Mouse (Mus musculus): ENCODE measurements at regions not wholly inside any gene's neighbourhood (a gene's known extent, or its start where the extent isn't known, plus 50 kb on each side); places are given as distances from the start of the nearest gene placed in this dataset.

DNA sequence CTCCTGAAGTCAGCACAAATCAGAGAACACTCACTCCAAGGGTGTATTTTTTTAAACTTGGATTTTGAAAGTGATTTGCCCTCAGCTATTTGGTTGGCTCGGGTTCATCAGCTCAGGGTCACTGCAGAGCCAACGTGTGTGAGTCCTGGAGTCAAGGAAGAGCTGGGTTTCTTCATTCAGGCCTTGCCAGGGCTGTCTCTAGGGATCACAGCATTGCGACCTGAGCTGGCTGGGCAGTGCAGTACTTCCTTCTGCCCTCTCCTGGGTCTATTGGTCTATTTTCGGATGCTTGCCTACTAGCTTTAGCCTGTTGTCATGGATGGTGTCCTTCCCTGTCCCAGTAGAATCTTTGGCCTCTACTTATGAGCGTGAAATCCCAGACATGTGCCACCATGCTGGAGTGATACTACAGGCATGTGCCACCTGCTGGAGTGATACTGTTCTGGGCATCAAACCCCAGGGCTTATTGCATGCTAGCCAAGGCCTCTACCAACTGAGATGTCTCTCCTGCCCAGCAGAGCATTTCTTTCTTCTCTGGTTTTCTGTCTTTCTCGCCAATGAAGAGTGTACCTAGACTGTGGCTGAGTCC, 211.7 kb upstream of the Rbfox1 start:
- no peak for DNase-seq (ENCODE audit: extremely low read depth, low read depth, low spot score)

DNA sequence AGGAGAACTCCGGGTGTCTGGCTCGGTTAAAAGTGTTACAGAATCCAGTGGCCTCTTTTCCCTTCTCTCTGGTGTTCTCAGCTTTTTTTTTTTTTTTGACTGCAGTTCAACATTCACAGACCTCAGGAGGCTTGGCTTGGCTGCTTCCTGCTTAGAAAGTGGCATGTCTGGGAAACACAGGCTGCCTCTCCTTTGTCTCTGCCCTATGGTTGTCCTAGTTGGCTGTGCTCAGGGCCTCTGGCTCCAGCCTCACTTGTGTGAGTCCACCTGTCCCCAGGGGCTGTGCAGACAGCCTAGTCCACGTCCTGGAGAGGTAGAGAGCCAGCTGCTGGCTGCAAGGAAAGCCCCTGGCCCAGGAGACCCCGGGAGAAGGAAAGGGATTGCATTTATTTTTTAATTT, 212.3 kb upstream of the Rbfox1 start:
- no peak for DNase-seq (ENCODE audit: extremely low read depth, low read depth, low spot score)

DNA sequence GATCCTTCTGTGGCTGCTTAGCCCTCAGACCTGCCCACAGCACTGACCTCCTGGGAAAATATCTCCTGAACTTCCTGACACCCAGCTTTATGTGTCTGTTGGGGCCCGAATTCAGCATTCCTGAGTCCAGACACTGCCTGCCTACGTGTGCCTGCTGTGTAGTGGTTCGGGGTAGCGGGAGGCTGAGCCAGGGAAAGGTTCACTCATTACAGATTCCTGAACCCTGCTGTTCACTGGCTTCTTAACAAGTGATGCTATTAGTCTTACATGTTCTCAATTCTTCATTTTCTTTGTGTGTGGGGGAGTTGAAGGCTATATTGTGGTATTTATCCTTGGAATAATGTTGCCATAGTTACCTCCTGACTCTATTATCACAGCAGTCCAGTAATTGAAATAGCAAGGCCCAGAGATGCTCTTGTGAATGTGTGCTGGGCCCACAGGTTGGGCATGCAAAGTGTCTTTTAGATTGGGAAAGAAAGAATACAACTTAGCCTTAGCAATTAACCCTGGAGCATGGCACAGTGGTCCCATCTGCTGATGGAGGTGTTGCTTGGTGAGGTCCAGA, 216.7 kb upstream of the Rbfox1 start:
- DNase-seq (ENCODE audit: extremely low read depth, low read depth, low spot score) = no peak

DNA sequence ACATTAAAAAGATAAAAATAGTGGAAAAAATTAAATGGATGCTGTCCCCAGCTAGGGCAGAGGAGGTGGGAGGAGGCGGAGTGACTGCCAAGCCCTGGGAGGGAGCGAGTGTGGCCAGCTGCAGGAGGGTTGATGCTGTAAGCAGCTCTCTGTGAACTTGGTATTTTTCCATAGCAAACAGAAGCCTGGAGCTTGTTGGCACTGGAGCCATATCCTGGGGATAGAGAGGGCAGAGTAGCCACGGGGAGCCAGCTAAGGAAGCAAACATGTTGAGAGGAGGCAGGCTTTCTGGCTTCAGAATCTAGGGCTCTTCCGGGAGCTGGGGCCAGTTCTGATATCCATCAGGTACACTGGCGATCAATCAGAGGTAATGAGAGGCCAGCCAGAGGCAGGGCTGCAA, 223.2 kb upstream of the Rbfox1 start:
- no peak for DNase-seq (ENCODE audit: extremely low read depth, low read depth, low spot score)

DNA sequence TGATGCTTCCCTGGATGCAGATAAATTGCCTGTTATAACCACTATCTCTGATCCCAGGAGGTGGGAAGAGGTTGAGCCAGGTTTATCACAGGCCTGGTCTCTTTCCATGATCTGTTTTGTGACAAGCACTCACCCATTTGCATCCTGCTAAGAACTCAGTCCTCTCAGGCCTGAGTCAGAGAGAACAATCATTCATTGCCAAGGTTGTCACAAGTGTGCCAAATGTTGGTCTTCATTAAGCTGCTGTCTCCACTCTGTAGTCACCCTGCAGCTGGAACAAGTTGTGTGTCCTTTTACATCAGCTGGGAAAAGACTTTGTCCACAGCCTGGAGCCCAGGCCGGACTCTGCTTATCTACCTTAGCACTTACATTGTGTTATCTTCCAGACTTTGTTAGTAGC, 233.6 kb upstream of the Rbfox1 start:
- DNase-seq (ENCODE audit: extremely low read depth, low read depth, low spot score) = no peak

DNA sequence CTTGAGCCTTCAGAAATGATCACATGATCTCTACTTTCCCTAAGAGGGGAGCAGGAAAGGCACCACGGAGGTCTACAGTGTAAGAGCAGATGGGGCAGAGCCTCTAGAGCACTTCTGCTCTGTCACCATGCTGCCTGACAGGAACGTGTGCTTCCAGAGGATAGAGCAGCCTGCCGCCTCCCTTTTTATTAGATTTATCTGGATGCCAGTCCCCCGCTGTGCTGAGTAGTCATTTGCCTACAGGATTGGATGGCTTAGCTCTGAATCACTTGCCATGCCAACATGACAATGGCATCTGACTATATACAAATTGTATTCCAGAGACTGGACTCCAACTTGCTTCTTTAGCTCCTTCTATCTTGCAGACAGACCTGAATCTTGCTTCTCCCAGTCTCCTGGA, 234.2 kb upstream of the Rbfox1 start:
- DNase-seq (ENCODE audit: extremely low read depth, low read depth, low spot score) = no peak

DNA sequence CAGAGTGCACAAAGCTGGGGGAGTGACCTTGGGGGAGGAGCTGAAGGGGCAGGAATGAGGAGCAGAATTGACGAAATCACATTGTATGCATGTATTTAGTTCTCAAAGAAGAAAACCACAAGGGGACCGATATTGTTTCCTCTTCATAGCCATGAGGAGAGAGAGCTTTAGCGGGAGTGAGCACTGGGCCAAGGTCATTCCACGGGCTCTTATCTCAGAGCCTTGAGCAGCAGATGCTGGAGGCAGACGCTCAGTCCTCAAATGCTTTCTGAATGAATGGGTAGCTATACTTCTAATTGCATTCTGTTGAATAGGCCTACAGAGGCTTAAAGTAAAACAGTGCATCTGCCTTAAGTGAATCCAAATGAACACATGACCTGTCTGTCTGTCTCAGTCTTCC, 245.2 kb upstream of the Rbfox1 start:
- no peak for DNase-seq (ENCODE audit: extremely low read depth, low read depth, low spot score)

DNA sequence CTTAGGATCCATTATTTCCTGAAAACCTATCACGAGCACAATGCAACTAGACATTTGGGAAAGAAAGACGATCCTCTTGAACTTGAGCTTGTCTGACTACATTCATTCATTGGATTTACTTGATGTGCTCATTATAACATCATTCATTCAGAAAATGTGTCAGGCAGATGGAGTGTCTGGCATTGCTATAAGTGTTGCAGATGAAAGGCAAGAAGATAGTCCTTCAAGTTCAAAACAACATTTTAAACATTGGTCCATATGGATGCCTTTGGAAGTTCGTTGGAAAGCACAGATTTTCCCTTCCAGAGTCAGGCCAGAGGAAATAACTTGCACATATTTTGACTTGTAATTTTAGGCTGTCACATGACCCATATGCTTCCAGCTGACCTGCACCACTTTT, 255.2 kb upstream of the Rbfox1 start:
- DNase-seq (ENCODE audit: extremely low read depth, low read depth, low spot score) = no peak

DNA sequence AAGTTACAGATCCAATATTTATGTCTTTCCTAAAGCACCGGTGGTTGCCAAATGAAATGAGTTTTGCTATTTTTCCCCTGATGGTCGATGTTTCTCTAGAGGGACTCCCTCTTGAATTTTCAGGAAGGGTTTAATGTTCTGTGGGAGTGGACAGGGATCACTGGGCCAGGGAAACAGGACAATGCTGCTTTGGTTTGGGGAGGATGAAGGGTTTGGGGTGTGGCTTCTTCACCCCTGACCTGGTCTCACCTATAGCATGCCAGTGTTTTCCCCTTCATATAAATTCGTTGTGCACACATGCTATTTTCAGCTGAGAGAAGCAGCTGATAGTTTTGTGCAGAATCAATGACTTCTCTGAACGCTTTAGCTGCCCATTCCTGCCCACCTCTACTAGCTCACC, 257.2 kb upstream of the Rbfox1 start:
- DNase-seq (ENCODE audit: extremely low read depth, low read depth, low spot score) = no peak

DNA sequence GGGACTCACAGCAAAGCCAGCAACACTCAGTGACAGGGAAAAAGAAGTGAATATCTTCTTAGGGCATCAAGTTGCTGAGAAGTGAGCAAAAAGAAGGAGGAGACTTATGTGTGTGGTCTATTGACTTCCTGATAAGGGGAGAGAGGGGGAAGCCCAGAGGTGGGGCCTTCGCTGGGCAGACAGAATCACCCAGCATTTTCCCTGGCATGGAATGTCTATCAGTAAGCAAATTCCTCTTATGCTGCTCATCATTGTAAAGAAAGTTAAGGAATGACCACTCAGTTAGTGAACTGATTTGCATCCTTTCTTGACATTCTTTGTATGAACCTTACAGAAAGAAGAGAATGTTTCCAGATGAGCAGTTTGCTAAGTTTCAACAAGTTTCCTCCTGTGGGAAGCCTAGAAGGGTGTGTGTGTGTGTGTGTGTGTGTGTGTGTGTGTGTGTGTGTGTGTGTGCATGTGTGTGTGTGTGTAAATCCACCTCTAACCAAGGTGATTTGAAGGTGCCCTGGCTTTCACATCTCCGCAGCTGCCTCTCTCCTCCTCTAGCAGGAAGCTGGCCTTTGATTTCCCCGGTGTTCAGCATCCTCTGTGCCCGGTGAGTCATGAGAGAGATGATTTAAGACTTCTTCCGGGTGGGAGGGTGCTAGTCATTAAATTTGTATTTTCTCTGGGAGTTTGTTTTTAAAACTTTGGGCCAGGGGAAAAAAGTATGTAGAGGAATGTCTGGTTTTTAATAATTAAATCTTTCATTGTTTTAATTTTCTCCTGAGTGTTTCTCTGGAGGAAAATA, 257.8 kb upstream of the Rbfox1 start:
- no peak for DNase-seq (ENCODE audit: extremely low read depth, low read depth, low spot score)

DNA sequence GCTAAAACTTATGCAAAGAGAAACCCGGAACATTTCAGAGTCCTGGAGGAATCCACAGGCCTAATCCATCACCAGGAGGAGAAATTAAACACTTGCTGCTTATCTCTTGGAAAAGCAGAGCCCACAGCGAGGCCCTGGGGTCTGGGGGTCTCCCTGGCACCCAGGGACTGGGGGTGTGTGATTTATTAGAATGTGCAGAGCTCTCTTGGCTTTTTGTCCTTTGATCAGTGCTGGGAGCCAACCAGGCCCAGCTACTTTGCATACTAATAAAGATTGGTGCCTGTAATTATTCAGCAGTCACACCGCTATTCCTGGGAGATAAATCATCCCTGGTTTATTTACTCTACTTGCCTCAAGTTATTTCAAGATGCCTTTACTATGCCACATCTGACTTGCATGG, 260.0 kb upstream of the Rbfox1 start:
- DNase-seq (ENCODE audit: extremely low read depth, low read depth, low spot score) = no peak

DNA sequence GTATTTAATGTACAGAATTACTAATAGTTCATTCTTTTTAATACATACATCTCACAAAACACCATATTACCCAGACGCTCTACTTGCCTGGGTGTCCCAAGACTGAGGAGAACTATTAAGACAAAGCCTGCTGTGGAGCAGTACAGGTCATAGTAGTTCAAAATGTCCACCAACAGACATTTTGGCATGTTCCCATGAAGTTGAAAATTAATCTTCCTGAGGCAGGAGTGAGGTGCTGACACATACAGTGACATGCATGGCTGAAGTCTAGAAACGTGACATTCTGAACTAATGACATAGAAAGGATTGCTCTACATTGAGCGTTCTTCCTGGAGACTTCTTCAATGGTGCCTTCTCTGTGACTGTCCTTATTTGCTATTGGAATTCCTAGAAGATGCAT, 264.6 kb upstream of the Rbfox1 start:
- DNase-seq (ENCODE audit: extremely low read depth, low read depth, low spot score) = no peak

DNA sequence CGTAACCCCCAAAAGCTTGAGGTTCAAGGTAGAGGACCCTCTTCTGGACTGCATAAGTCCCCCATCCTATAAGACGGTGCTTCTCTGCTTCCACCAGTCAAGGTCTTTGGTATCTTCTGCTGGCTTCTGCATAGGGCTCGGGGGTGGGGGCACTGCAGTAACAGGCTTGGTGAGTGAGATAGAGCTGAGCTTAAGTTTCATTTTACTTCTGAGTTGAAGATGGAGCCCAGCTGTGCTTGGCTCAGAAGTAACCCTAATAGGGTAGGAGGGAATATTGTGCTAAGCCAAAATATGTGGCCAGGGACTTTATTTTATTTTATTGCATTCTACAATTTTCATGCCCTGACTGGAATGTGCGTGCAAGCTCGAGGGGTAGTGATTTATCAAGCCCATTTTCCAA, 268.8 kb upstream of the Rbfox1 start:
- no peak for DNase-seq (ENCODE audit: extremely low read depth, low read depth, low spot score)

DNA sequence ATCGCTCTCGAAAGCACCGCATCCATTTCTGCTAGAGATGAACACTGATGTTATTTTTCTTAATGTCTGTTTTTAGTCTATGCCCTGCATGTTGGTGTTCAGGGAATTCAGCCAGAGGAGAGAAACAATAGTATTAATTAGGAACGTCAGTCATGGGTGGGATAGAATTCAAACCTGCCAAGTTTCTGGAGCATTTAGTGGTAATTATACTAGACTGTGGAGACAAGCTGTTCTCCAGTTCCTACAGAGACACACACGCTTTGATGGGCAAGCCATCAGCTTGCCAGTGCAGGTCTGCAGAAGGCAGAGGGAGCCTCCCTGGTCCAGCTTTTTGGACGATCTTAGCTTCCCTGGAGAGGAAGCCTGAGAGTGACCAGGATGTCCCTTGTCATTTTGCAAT, 289.8 kb upstream of the Rbfox1 start:
- no peak for DNase-seq (ENCODE audit: extremely low read depth, low read depth, low spot score)

DNA sequence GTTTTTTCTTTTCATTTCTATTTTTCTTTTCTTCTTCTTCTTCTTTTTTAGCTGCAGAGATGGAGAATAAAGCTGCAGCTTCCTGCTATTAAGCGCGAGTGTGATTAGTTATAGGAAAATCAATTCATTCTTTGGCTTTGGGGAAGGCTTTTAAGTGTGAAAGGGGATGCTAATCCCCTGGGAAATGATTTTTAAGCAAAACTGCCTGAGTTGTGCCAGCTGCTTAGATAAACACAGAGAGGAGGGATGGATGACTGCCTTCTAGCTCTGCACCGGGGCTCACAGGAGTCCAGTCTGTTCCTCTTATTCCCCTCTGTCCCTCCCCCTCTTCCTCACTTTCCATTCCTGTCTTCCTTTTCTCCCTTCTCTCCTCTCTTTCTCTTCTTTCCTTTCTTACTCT, 306.8 kb upstream of the Rbfox1 start:
- DNase-seq (ENCODE audit: extremely low read depth, low read depth, low spot score) = no peak

DNA sequence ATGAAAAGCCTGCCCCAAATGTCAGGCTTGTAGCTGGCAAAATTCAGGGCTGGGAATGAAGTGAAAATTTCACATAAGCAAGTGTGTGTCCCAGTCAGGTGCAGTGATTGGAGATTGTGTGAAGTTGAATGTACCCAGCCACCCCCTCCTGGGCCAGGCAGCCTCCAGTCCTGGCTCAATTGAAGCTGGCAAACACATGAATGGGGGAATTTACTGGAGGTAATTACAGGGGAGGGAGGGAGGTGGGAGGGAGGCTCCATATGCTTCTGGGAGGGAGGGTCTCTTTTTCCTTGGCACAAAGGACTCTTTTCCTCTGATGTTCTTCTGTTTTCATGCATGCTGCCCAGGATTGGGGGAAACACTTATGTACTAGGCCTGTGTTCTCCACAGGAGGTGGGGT, 312.4 kb upstream of the Rbfox1 start:
- DNase-seq (ENCODE audit: extremely low read depth, low read depth, low spot score) = no peak

DNA sequence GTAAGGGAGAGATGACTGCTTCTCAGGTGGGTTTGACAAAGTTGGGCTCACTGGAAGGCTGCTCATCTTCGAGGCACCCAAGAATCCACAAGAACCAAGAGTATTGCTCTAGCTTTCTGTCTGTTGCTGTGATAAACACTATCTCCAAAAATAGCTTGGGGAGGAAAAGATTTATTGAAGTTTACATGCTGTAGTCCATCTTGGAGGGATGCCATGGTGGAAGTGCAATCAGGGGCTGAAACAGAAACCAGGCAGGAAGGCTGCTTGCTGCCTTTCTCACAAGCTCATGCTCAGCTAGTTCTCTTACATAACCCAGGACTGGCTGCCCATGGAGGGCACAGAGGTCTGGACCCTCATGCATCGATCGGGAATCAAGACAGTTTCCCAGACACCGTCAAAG, 314.5 kb upstream of the Rbfox1 start:
- no peak for DNase-seq (ENCODE audit: extremely low read depth, low read depth, low spot score)

DNA sequence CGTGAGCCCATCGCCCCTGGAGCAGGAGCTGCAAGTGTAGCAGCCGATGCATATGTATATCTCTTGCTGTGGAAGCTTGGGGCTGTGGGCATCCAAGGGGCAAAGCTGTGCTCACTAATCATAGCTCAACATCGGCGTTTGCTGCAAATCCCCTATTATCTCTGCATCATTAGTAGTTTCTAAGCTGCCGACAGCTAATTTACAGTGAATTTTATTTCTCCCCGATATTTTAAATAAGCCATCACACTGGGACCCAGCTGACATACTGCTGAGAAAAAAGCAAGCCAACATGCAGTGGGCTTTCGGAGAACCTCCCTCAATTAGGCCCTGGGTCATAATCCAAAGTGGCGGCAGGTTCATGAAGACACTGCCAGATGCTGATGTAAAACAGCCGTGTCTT, 313.3 kb upstream of the Eef2kmt start:
- DNase-seq (ENCODE audit: extremely low read depth, low read depth, low spot score) = no peak

DNA sequence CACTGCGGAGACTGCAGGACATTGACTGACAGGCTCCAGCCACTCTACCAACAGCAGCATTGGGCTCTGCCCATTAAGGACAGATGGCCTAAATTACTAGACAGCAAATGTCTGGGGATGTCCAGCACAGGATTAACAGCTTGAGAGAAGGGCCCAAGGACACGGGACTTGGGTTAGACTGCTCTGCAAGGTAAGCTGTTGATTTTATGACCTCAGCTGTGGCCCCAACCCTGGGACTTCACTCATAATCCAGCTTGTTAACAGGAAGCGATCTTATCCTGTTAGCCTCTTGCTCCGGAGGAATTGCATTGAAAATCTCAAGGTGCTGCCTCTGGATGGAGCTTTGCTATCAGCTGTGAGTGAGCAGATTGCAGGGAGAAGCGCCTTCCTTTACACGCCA, 293.2 kb upstream of the Eef2kmt start:
- DNase-seq (ENCODE audit: extremely low read depth, low read depth, low spot score) = no peak

DNA sequence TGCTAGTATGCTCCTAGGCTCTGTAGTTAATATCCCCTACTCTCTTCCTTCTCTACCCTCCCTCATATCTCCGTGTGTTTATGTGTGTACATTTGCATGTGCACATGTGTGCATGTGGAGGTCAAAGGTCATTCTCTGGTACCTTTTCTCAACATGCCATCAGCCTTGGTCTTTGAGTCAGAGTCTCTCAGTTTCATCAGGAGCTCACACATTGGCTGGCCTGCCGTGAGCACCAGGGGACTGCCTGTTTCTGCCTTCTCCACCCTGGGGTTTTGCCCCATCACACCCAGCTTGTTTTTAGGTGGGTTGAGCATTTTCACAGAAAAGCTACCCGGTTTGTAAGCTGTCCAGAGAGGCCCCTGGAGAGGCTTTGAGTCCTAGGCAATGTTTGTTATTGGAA, 292.8 kb upstream of the Eef2kmt start:
- DNase-seq (ENCODE audit: extremely low read depth, low read depth, low spot score) = no peak

DNA sequence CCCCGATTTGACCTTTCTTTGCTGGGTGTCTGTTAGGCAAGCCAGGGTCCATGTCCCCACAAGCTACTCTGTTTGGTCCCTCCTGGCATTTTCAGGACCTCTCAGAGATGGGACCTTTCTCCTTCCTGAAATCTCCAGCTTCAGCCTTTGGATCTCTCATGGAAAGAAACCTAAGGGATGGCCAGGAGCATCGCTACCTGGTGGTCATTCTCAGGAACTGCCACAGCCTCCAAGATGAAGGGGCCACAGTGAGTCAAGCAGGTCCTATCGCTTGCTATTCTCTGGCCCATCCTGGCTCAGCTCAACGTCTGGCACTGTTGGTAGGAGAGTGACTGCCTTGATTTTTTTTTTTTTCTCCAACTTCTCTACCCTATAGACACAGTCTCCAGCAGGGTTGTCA, 291.0 kb upstream of the Eef2kmt start:
- DNase-seq (ENCODE audit: extremely low read depth, low read depth, low spot score) = no peak

DNA sequence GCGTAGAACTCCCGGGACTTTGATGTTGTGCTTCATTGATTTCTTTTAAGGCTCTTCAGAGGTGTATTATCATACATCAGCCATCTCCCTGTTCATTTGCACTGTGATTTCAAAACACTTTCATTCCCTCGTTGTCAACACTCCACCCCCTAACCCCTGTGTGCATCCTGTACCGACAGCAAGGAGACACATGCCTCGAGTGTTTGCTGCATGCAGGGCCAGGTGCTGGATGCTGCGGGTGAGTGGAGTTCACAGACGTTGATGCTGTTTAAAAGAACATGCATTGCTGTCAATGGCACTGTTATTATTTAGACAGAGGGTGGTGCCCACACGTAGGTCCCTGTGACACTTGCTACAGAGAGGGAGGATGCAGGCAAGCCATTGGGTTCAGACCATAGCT, 290.0 kb upstream of the Eef2kmt start:
- no peak for DNase-seq (ENCODE audit: extremely low read depth, low read depth, low spot score)

DNA sequence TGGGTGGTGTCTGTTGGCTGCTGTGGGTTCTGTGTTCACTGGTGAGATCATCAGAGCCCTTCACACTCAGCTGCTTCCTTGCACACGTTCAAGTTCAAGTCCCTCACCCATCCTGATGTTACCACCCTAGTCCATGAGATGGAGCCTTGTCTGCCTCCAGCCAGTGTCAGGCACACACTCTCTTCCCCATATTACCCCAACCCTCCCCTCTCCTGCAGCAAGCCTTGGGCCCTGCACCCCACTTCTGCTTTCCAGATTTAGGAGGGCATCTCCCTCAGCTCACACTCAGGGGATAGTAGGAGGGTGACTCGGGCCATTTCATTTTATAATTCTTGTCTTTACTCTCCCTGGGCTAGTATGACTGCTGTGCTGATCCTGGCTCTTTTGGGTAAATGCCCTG, 288.7 kb upstream of the Eef2kmt start:
- DNase-seq (ENCODE audit: extremely low read depth, low read depth, low spot score) = no peak

Measured in fat pad, adult 2 months (tissue).